Mouse (Mus musculus) layer of hippocampus, adult 9-10 months (tissue): ENCODE results near the gene Abcd3.
A peak's percentile ranks its signal among the peaks of the same experiment; 100 is the strongest.

Source experiments
- DNase-seq: peaks from one replicate; pipeline ENCODE4 v3.0.0; 2022; ENCODE audit warnings: low spot score

The Abcd3 gene

GRCm38 (mm10) chr3:121814877-121815548, at the start of gene Abcd3:
Abcd3 (minus strand) TSS chr3:121815302.
- peak; percentile 59 for DNase-seq

DNA sequence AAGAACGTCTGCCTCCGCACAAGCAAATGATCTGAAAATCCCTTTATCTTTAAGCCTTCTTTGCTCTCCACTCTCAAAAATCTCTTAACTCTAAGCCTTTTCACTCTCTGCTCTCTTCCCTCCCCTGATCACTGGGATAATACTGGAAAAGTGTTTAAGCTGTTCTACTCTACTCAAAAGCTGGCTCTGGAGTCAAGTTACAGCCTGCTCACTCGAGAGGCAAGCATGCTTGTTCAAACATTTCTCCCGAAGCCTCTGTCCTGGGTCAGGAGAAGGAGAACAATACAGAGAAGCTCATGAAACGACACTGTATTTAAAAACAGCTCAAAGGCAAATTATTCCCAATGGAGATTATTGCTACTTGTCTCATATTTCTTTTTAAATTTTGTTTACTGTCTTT, 44.0 kb upstream of the Abcd3 start:
- no peak for DNase-seq

- DNase-seq: no peak
Measured at GRCm38 (mm10) chr3:121856131-121856530, 41.0 kb upstream of the Abcd3 start.

DNA sequence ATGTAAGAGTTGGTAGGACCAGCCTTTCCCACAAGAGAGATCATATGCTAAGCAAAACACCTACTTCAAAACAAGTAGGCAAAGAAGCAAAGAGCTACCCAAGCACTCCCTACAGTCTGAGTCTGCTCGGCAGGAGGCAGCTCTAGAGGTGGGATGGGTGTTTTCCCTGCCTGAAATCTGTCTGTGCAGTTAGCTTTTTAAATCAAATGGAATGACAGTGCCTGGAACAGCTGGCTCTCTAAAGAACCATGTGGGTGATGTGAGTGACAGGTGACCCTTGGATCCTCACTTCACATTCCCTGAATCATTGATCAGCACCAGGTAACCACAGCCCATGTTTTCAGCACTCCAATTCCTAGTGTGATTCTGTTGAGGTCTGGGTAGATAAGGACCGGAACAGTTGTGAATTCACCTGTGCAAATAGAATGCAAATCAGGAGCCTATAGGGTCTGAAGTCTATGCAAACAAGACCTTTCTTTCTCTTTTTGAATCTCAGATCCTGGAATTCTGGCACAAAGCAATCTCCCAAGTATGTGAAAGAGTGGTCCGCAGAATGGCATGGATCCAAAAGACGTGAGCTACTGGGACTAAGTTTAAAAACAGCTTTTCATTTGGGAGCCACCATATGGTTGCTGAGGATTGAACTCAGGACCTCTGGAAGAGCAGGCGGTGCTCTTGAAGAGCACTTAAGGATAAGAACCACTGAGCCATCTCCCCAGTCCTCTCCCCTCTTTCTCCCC, 38.8 kb upstream of the Abcd3 start:
- DNase-seq: no peak

DNA sequence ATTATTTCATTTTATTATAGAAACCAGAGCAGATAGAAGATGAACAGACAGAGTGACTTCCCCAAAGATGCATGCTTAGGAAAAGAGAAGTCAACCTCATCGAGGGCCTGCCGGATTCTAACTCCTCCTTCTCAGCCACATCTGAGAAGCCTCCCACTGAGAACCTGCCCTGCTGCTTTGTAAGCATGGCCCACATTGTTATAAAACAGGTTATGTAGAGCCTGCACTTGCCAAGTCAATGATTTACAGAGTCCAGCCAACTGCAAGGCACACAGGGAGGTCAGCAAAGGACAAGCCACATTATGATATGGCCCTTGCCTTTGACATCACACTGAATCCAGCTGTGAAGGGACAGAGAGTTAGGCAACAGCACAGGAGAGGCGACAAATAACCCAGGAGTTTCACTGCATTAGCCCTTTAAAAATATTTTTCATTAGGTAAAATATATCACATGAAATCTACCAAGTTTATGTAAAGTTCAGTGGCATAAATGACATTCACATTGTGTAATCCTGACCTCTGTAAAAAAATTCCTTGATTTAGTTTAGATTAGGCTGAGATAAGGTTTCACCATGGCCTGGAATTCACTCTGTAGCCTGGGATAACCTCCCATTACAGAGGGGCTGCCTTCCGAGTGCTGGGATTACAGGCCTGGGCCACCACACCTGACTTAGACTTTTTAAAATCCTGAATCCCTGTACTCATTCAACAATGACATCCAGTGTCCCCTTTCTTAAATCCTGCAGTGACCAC, 37.1 kb upstream of the Abcd3 start:
- no peak for DNase-seq

DNA sequence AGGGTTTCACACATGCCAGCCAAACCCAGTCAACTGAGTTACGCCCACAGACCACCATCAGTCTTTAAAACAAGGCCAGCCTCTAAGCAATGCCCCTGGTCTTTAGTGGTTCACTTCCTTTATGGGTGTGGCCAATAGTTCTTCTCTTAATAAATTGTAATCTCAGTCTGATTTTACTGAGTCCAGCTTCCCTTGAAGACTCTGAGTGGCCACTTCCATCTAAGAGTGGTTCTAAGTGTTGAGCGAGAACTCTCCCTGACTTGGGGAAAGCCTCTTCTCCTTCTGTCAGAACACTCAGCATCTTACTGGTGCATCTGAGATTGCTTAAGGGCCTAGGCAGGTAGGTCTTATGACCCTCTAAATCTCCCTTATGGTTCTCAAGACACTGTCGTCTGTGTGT, 35.9 kb upstream of the Abcd3 start:
- no peak for DNase-seq

GRCm38 (mm10) chr3:121850381-121850780, 35.3 kb upstream of the Abcd3 start:
- no peak for DNase-seq

DNA sequence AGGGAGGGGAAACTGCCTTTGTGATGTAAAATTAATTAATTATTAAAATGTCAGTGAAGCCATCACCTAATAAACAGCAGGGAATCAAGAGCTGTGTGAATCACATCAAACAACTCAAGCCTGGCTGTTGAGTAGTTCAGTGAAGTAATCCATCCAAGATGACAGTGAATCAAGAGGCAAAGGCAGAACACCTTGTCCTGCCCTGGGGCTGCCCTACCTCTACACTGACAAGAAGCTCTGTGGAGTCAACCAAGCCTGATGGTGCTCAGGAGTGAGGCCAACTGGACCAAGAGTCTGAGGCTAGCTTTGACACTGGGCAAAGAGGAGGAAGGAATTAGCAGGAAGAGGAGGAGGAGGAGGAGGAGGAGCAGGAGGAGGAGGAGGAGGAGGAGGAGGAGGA, 32.2 kb upstream of the Abcd3 start:
- no peak for DNase-seq

DNA sequence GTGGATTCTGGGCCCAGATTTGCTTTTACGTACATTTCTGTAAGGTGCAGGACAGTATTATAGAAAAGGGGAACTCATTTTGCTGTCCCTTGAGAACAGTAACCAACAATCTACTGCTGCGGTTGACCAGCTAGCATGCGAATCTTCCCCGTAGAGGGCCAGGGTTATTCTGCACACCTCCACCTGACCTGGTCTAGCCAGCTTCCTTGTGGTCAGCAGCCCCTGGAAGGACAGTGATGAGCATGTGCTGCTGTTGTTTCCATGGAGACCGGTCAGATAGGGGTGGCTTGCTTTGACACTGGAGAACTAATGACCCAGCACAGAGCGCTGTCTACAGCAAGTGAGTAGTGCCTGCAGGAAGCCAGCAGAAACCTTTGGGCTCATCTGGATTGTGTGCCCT, 29.6 kb upstream of the Abcd3 start:
- DNase-seq: no peak

GRCm38 (mm10) chr3:121844013-121844412, 28.9 kb upstream of the Abcd3 start:
- DNase-seq: no peak

DNA sequence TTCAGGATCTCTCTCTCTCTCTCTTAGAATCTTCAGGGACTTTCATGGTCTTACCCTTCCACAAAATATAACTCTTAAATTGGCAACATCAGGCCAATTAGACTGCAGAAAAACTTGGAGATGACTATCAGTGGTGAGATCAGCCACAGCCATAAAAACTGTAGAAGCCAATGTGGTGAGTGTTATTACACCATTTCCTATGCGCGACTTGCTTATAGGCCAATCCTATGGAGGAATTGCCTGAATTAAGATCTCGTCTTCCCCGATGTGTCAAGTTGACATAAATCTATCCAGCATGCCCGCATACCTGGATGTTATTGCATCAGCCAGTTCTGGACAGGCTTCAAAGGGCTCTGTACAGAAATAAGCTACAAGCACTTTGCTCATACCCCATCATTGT, 28.2 kb upstream of the Abcd3 start:
- no peak for DNase-seq

DNA sequence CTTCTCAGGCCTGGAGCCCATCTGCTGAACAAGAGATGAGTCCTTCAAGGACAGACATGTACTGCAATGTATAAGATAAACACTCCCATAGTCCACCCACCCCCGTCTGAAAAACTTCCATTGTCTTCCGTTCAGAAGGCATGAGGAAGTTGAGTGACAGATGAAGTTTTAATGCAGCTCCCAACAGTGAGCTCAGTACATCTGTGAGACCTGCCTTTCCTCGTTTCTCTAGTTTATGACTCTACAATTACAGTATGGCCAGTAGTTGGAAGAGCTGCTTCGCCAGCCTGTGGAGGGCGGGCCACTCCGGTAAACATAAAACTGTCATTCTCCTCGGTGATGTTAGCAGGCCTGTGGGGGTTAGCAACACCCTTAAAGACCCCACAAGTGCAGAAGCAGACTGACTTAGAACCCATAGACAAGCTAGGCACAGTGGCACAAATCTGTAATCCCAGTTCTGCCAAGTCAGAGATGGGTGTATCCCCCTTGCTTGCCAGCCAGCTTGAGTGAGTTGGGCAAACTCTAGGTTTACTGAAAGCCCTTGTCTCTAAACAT, 27.3 kb upstream of the Abcd3 start:
- no peak for DNase-seq

GRCm38 (mm10) chr3:121841412-121842014, 26.4 kb upstream of the Abcd3 start:
- DNase-seq: no peak

DNA sequence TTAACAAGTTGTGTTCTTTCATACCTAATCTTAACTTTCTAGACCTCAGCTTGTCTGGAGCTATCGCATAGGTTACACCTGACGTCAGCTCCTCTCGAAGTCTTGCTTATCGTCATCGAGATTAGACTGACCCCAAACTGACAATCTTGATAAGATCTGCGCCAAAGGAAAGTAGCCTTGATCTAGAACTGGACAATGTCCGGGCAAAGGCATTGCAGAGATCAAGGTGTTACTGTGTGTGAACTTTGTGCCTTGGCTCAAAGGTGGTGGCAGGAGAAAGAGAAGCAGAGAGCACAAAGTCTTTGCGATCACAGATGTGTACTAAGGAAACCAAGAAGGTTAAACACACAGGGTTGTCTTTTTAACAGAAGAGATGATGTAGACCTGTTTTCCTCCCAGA, 25.2 kb upstream of the Abcd3 start:
- no peak for DNase-seq

DNA sequence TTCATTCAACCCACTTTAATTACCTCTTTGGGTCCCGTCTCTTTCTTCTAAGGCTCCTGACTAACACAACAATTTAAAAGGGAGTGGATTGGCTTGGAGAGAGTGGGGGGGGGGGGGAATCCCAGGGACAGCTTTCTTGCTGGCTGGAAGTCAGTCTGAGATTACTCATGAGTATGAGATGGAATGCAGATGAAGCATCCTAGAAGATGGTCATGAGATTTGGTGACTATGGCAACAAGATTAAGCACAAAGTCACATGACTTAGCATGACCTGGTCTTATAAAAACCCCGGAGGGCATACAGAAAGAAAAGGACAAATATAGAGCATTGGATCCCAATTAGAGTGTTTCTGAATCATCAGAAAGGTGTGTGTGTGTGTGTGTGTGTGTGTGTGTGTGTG, 19.6 kb upstream of the Abcd3 start:
- DNase-seq: no peak

- DNase-seq: no peak
Measured at GRCm38 (mm10) chr3:121834250-121834649, 19.1 kb upstream of the Abcd3 start.

DNA sequence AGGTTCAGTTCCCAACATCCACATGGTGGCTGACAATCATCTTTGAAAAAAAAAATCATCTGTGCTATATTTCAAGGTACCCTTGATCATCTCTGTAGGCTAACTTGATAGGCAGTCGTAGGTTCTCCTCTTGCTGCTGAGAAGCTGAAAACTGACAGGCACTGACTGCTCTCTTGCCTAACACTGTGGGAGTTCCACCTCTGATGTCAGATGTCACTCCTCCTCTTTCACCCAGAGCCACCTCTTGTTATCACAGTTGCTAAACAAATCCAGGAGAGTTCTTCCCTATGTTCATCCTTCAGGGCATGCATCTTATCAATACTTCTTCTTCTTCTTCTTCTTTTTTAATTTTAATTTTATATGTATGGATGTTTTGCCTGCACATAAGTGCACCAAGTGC, 10.0 kb upstream of the Abcd3 start:
- DNase-seq: no peak

GRCm38 (mm10) chr3:121824319-121824718, 9.2 kb upstream of the Abcd3 start:
- DNase-seq: no peak

- DNase-seq: no peak
Measured at GRCm38 (mm10) chr3:121822643-121823042, 7.5 kb upstream of the Abcd3 start.

DNA sequence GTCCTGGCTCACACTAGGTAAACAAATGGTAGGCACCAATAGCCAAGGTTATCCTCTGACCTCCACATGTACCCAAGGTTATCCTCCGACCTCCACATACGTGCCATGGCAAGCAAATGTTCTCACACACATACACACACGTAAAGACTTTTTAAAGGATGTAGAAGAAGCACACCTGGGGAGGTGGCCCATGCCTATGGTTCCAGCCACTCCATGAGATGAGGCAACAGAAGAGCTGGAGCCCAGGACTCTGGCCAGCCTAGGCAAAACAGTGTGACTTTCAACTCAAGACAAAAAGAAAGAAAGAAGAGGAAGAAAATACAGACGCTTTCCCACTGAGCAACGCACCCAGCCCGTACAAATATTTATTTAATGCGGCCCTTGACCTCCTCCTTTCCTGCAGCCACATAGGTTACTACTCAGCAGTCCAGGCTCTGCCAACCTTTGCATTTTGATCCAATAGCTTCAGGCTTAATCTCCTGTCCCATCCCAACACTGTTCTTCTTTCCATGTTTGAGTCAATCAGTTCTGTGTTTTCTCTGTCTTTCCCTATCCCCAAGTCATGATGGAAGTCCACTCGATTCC, 6.5 kb upstream of the Abcd3 start:
- DNase-seq: no peak

DNA sequence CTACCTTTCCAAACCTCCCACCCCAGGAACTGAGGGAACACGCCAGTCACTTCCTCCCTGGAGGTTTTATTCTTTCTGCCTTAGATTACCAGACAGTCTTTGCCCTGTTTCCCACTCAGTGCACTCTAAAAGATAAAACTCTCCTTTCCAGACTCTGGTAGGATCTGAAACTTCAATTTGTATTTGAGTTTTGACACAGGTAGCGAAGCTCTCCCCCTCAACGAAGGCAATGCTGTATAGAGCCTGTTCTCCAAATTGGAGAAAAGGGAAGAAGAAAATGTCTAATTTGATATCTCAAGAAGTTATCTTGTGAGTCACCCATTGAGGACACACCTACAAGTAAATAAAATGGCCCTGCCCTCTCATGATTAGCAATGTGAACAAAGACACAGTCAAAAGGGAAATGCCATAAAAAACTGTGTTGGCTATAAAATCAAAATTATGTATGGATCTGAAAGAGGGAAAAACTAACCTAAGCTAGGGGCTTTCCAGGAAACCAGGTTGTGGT, 4.6 kb upstream of the Abcd3 start:
- no peak for DNase-seq
